Mouse (Mus musculus) C2C12 (cell line): Measurements from ENCODE around the gene Agap1. TPM values are rescaled to one million over a fixed set of nuclear protein-coding genes. Genes with fewer than 3 reads are reported as not detected.
A peak's percentile ranks its signal among the peaks of the same experiment; 100 is the strongest.

Experiments used
- H3K27me3 ChIP-seq: one replicate; pipeline ENCODE4 v1.6.1; 2011; ENCODE audit not compliant: control insufficient read depth, insufficient read depth, insufficient read length
- H3K36me3 ChIP-seq: one replicate; pipeline ENCODE4 v1.6.1; 2011; ENCODE audit not compliant: control insufficient read depth, insufficient read depth
- H3K4me3 ChIP-seq: one replicate; pipeline ENCODE4 v1.5.1; 2011; ENCODE audit warnings: mild to moderate bottlenecking, control low read depth; ENCODE audit not compliant: poor library complexity, insufficient read depth, severe bottlenecking
- H3K79me2 ChIP-seq: one replicate; pipeline ENCODE4 v1.6.1; 2011; ENCODE audit not compliant: control insufficient read depth, insufficient read depth
- H3K79me3 ChIP-seq: one replicate; pipeline ENCODE4 v1.6.1; 2011; ENCODE audit warnings: low read depth, control low read depth
- H3ac ChIP-seq: one replicate; pipeline ENCODE3; 2011; ENCODE audit warnings: low read depth; ENCODE audit not compliant: control insufficient read depth, insufficient read length
- CEBPB ChIP-seq: IDR thresholded peaks from one replicate; pipeline ENCODE4 v1.6.1; 2011; ENCODE audit warnings: low read depth, mild to moderate bottlenecking, control low read depth, moderate library complexity
- CTCF ChIP-seq: IDR thresholded peaks from one replicate; pipeline ENCODE4 v1.5.1; 2011; ENCODE audit not compliant: control insufficient read depth, insufficient read depth, insufficient read length
- FOSL1 ChIP-seq: IDR thresholded peaks from one replicate; pipeline ENCODE4 v1.8.0; 2011; ENCODE audit warnings: mild to moderate bottlenecking, low read length; ENCODE audit not compliant: poor library complexity, insufficient read depth, severe bottlenecking
- MAX ChIP-seq: IDR thresholded peaks from one replicate; pipeline ENCODE4 v1.6.1; 2011; ENCODE audit warnings: mild to moderate bottlenecking, control low read depth
- MYOD1 ChIP-seq: IDR thresholded peaks from one replicate; pipeline ENCODE4 v1.6.1; 2011; ENCODE audit warnings: low read depth; ENCODE audit not compliant: control insufficient read depth, insufficient read length
- MYOG ChIP-seq: IDR thresholded peaks from one replicate; pipeline ENCODE4 v1.6.1; 2011; ENCODE audit not compliant: control insufficient read depth, insufficient read length; ENCODE audit errors: extremely low read depth
- USF1 ChIP-seq: IDR thresholded peaks from one replicate; pipeline ENCODE4 v1.6.1; 2011; ENCODE audit warnings: low read depth, mild to moderate bottlenecking, control low read depth, moderate library complexity
- polyA plus RNA-seq: library from polyadenylated mRNA; unstranded; fragments of >200 nt; fragmentation: generic; extraction: Trizol; gene quantifications from one replicate; pipeline ENCODE4 v1.2.1, GENCODE M21; 2012; ENCODE audit warnings: missing spikeins

The Agap1 gene
- polyA plus RNA-seq, 1 experiment: 14.0 TPM

GRCm38 (mm10) chr1:89593219-89593618, 138.6 kb downstream of the Agap1 start:
- Histone ChIP-seq H3K4me3 (no peak overlapping the region), H3K27me3 (no peaks in the 10 kb centered on the region), H3K36me3 (no peaks in the 10 kb centered on the region), H3K79me3 (peaks cover 39% of the 10 kb centered on the region), H3ac (no peak overlapping the region), H3K79me2 (peaks cover 96% of the 10 kb centered on the region)
- no peak for TF ChIP-seq MAX
- TF ChIP-seq CTCF: no peak
- no peak for TF ChIP-seq MYOG
- no peak for TF ChIP-seq USF1
- no peak for TF ChIP-seq FOSL1
- TF ChIP-seq CEBPB: no peak
- TF ChIP-seq MYOD1: no peak

- H3K36me3 ChIP-seq: no peaks in the 10 kb centered on the region
- TF ChIP-seq CEBPB (no peak), FOSL1 (no peak), MYOG (no peak), MYOD1 (no peak), USF1 (no peak), MAX (no peak), CTCF (no peak)
These were observed 140.4 kb downstream of the Agap1 start for GRCm38 (mm10) chr1:89594999-89595398.

GRCm38 (mm10) chr1:89595421-89595820, 140.8 kb downstream of the Agap1 start:
- no peak overlapping the region for H3K4me3 ChIP-seq
- H3ac ChIP-seq: no peak overlapping the region
- H3K79me2 ChIP-seq: peaks cover 91% of the 10 kb centered on the region
- no peaks in the 10 kb centered on the region for H3K36me3 ChIP-seq
- H3K27me3 ChIP-seq: no peaks in the 10 kb centered on the region
- TF ChIP-seq MYOG (no peak), USF1 (no peak)
- H3K79me3 ChIP-seq: peaks cover 42% of the 10 kb centered on the region

More at GRCm38 (mm10) chr1:89594999-89595398, 140.4 kb downstream of the Agap1 start:
- H3ac ChIP-seq: no peak overlapping the region
- H3K4me3 ChIP-seq: no peak overlapping the region
- H3K79me3 ChIP-seq: peaks cover 41% of the 10 kb centered on the region
- no peaks in the 10 kb centered on the region for H3K27me3 ChIP-seq
- peaks cover 95% of the 10 kb centered on the region for H3K79me2 ChIP-seq

GRCm38 (mm10) chr1:89596223-89596622, 141.6 kb downstream of the Agap1 start:
- Histone ChIP-seq H3K27me3 (no peaks in the 10 kb centered on the region), H3K4me3 (no peak overlapping the region), H3K36me3 (no peaks in the 10 kb centered on the region), H3K79me2 (peaks cover 90% of the 10 kb centered on the region), H3K79me3 (peaks cover 38% of the 10 kb centered on the region), H3ac (no peak overlapping the region)
- no peak for TF ChIP-seq USF1
- no peak for TF ChIP-seq CEBPB
- TF ChIP-seq MYOG: no peak
- TF ChIP-seq MYOD1: no peak
- TF ChIP-seq FOSL1: no peak
- no peak for TF ChIP-seq MAX

GRCm38 (mm10) chr1:89598906-89599305, 144.3 kb downstream of the Agap1 start:
- Histone ChIP-seq H3K27me3 (no peaks in the 10 kb centered on the region), H3ac (no peak overlapping the region), H3K79me3 (peaks cover 44% of the 10 kb centered on the region), H3K4me3 (no peak overlapping the region), H3K36me3 (no peaks in the 10 kb centered on the region), H3K79me2 (peaks cover 85% of the 10 kb centered on the region)
- no peak for TF ChIP-seq MYOD1

GRCm38 (mm10) chr1:89599983-89600741, 145.6 kb downstream of the Agap1 start:
- Histone ChIP-seq H3K79me3 (peaks cover 38% of the 10 kb centered on the region), H3K36me3 (no peaks in the 10 kb centered on the region), H3ac (peak overlapping the region; percentile 14), H3K27me3 (no peaks in the 10 kb centered on the region), H3K4me3 (no peak overlapping the region), H3K79me2 (peaks cover 81% of the 10 kb centered on the region)
- peak; percentile 52 for TF ChIP-seq MYOD1
- no peak for TF ChIP-seq USF1
